Mouse (Mus musculus) mature B cell (primary cell): ENCODE data around the gene Wwox.

Source experiments
- in situ Hi-C: fragments of 300-500 bp; cut with MboI; formaldehyde crosslinking; loops from 2 replicates; pipeline ENCODE4 v1.14.3; 2019

Wwox gene

DNA sequence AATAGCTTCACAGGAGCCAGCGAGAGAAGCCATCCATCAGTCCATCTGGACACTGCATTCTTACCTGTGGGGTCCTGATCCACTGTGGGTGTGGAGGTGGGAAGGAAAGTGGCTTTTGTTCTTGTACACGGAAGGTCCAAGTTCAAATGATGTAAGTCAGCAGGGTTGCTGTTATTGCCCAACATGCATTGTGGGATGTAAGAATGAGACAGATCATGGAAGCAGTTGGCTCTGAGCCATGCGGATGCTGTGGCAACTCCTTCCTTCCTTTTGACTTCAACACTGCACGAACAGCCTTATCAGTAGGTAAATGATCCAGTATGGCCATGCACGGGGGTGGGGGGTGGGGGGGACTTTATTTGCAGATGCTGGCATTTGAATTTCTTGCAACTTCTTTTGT, 155.4 kb downstream of the Wwox start:
- in situ Hi-C loops: no loop called here

DNA sequence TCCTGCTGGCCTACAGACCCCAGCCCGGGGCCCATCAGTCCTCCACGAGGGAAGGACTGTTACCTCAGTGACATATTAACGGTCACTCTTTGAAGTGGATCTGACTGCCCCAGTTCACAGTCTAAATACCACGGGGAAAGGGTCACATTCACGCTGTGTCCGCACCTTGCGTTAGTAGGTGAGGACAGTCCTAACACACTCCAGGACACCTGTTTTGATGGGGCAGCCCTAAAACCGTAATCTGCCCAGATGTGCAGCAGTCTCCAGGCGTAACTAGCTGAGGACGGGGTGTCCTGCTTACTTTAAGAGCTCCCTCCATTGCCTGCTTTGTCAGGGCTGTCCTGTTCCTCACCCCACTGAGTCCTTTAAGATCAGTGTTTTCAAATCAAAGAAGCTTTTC, 160.1 kb downstream of the Wwox start:
- in situ Hi-C loops: no loop called here

DNA sequence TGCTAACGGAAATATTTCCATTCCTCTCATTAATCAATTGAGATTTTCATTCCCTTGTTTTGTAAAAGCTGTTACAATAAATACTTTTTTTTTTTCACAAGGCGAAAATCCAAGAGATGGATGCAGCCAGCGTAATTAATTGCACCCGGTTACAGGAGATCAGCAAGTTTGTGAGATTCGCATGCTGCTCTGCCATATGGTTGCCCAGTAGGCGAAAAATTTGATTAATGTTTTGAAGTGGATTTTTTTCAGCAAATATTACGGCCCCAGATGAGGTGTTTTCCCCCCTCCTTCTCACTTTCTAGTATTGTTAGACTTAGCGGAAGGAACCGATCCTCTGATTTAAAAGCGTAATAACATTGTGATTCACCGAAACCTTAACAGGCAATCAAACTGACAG, 160.7 kb downstream of the Wwox start:
- in situ Hi-C loops: no loop called here

DNA sequence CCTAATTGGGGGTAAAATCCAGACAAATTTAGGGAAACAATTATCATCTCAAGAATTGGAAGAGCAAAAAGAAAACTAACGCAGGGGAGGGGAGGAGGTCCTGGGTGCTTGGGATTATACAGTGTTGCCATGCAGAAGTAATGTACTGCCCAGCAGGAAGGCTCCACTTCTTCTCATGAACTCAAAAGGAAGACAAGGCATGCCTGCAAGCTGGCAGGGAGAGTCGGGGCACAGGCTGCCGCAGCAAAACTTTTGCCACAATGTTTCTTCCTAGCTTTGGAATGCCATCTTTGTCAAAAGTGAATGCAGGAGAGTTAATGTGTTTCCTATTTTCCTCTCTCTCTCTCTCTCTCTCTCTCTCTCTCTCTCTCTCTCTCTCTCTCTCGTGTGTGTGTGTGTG, 163.6 kb downstream of the Wwox start:
- in situ Hi-C loops: no loop called here

DNA sequence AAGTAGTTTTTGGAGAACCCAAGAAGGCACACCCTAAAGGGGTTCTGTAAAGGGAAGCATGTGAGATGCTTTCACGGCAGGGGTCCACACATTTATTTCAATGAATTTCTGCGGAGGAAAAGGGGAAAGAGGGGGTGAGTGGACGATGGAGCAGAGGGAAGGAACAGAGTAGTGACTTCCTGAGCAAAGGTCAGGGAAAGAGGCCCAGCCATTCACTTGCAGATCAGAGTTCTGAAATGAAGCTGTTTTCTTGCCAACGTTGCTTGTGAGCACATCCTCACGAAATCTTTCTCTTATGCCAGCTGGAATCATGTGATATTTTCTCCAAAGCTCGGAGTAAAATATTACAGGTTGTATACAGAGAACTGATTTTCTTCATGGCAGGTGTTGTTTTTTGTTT, 164.1 kb downstream of the Wwox start:
- in situ Hi-C loops: no loop called here

DNA sequence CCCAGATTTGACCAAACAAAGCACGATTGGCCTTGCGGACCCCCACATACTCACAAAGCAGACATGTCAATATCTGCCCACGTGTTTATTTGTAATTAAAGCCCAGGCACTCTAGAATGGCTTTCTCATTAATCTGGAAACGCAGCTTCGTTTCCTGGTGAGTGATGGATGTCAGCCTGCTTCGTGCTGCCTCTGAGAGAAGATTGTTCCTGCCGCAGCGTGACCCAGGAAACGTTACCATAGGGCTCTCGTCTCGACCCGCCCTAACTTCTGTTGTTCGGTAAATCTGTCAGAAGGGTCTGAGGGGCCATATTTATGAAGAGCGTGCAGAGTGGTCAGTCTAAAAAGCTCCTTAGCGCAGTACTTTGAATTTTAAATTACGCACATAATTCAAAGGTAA, 164.9 kb downstream of the Wwox start:
- in situ Hi-C loops: no loop called here

DNA sequence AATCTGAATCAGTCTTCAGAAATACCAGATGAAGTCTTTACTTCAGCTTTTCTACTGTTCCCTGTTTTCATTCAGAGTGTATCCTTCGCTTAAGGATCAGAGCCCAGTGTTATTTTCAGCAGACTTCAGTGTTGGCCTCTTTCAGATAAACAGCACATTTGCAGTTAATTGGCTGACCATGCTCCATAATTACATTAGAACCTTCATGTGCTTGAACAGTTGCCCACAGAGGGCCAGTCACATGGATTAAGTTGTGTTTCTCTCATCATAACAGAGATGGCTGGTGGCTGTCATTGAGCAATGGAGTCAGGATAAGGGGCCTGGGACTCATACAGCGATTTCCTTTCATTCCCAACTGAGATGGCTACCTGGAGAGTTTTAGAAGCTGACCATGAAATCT, 166.2 kb downstream of the Wwox start:
- in situ Hi-C loops: no loop called here

DNA sequence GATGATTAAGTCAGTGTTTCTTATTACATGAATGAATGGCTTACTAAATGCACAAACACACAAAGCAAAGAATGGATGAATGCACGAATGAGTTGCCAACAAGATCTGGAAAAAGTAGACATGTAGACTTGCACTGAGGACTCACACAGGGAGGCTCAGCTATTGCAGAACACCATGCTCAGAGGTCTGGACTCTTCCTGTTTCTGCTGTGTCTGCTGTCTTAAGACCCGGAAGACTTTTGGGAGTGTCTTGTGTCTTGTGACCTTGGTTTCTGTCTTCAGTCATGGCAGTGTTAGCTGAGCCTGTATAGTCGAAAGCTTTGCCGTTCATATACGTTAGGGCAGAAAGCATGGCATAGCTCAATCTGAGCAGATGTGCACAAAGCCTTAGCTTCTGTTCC, 169.9 kb downstream of the Wwox start:
- in situ Hi-C loops: no loop called here

DNA sequence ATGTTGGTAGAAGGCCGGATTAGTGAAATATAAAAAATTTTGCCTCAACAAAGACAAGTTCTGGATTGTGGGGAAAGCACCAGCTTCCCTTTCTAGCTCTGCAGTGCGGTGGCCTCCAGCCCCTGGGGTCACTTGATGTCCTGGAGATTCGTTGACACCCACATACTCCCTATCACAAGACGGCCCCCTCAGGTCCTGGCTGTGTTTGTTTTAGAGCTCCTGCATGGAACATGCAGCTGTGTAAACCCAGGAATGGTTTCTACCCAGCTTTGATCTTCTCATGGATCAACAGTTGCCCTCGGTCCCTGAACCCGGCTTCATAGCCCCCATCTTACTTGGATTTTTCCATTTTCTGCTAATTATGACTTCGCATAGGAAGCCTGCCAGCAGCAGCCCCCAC, 171.6 kb downstream of the Wwox start:
- in situ Hi-C loops: no loop called here

DNA sequence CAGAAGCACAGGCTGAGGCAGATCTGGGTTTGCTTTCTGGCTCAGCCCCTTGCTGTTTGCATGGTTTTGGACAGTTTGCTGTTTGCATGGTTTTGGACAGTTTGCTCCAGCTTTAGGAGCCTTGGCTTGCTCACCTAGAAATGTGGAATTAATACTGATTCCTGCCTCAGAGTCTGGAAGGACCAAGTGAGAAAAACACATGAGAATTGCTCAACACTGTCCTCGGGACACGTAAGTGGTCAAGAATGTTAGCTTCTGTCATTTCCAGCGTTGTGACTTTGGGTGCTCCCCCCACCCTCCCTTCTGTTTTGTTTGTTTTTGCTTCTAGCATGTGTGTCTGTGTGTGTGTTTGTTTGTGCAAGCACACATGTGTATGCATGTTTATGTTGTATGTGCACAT, 172.6 kb downstream of the Wwox start:
- in situ Hi-C loops: no loop called here

DNA sequence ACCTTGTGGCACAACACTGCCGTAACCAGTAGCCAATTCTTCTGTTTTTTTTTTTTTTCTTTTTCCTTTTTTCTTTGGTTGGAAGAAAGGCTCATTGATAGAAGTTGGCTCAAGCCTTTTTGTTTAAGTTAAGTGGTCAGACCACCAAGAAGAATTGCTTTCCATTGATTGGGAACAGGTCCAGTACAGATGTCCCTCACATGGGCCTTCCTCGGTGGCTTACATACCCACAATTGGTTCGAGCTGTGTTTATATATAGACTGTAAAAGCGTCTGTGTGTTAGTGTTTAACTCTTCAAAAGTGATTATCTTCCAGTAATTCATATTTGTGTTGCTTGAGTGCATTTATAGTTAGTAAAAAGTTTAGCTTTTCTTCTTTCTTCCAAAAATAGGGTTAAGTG, 176.0 kb downstream of the Wwox start:
- in situ Hi-C loops: no loop called here

DNA sequence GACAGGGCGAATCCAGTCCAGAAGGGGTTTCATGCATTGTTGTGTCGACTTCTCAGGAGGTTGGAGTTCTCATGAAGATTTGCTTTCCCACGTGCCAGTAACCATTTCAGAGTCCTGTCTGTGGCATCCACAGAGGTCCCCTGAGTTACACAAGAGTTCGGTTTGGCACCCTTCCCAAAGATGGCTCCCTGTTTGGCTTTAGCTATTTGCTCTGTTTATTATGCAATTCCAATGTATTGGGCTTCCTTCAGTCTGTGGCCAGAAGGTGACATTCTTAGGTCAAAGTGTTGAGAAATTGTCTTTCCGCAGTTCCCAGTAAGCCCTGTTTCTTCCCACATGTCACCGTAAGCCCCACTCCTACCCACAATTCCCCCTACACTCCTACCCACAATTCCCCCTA, 176.5 kb downstream of the Wwox start:
- in situ Hi-C loops: no loop called here

DNA sequence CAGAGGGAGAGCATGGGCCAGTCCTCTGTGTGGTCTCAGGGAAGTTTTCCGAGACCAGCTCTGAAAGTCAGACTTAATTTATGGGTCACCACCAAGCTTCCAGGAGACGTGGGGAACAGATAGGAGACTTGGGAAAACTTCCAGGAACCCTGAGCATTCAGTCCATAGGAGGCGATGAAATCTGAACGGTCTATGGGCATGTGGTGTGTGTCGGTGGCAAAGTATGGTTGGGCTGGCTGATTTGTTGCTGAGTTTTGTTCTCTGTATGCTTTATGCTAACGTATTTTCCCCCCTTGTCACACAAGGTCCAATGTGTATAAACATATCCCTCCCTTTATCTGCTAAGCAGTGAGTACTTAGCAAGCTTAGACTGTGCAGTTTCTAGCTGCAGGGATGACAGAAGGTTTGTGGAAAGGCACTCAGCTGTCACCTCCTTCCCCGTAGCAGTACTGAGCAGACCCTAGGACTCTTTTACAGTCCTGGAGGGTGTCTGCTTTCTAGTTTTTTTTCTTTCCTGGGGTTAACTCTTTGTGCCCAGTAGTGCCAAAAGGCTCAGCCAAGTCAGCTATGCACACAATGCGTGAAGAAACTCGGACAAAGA, 179.6 kb downstream of the Wwox start:
- in situ Hi-C loops: no loop called here

DNA sequence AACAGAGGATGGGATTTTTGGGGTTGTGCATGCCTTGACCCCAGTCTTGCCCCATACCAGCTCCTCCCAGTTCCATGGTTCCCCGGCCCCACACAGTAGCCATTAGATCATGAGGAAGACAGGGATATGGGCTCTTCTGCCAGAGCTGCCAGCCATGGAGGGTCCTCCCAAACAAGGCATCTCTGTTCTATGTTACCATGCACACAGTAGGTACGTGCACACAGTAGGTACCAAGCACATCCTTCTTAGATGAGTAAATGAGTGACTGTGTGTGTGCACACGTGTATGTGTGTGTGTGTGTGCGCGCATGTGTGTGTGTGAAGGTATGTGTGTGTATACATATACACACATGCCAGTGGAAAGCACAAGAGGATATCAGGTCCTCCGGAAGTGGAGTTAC, 185.9 kb downstream of the Wwox start:
- in situ Hi-C loops: no loop called here

DNA sequence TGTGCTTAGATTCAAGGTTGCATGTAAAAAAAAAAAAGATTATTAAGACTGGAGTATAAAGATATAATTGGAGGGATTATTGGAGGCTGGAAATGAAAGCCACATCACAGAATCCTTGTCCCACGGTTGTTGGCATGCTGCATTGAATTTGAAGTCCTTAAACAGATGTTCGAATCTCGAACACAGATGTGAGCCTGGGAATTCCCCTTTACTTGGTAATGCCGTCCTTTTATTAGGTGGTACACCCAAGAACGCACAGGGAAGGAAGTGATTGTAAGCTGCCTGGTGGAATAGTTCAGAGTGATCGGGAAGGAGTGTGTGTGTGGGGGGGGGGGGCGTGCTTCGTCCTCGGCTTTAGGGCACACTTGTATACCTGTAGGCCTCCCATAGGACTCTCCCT, 187.4 kb downstream of the Wwox start:
- in situ Hi-C loops: no loop called here

DNA sequence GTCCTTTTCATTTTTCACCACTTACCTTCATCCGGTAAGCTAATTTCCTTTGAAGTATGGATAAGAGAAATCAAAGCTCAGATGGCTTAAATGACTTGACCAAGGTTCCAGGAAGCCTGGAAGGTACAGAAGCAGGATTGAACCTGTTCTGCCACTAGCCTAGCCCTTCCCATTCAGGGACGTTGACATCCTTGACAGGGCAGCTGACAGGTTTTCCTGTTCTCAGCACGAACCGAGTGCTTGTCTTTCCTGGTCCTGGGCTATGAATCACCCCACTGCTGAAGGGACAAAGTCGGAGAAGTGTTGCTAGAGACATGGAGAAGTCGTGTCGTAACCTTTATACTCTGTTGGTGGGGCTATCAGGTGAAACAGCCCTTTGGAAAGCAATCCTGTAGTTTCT, 190.3 kb downstream of the Wwox start:
- in situ Hi-C loops: no loop called here

DNA sequence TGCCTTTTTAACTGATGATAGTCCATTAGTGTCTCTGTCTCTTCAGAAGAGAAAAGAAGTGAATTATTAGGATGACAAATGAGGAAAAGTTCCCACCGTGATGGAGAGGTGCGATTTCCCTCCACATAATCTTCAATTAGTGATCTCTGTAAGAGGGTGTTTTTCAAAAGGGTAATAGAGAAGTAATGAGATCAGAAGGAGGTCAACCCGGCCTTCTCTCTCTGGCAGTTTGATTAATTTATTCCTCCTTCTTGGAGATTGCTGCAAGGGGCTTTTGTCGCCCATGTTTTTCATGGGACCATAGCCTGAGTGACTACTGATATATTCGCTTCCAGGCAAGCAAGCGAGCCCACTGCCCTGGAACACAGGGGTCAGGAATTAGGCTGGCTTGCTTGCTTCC, 191.6 kb downstream of the Wwox start:
- in situ Hi-C loops: no loop called here

DNA sequence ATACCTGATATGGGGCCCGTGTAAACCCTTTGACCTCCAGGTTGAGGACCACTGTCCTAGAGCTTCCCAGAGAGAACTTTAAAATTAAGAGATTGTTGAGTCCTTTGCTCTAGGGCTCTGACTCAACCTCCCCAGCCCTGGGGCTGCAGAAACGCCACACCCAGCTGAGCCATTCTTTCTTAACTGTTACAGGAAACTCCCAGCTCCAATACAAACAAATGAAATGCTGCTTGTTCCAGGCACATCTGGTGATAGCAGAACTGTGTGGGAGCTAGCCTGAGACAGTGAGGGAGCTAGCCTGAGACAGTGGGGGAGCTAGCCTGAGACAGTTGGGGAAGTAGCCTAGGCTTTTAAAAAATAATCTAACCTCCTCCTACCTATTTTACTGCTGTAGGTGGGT, 194.7 kb downstream of the Wwox start:
- in situ Hi-C loops: no loop called here

DNA sequence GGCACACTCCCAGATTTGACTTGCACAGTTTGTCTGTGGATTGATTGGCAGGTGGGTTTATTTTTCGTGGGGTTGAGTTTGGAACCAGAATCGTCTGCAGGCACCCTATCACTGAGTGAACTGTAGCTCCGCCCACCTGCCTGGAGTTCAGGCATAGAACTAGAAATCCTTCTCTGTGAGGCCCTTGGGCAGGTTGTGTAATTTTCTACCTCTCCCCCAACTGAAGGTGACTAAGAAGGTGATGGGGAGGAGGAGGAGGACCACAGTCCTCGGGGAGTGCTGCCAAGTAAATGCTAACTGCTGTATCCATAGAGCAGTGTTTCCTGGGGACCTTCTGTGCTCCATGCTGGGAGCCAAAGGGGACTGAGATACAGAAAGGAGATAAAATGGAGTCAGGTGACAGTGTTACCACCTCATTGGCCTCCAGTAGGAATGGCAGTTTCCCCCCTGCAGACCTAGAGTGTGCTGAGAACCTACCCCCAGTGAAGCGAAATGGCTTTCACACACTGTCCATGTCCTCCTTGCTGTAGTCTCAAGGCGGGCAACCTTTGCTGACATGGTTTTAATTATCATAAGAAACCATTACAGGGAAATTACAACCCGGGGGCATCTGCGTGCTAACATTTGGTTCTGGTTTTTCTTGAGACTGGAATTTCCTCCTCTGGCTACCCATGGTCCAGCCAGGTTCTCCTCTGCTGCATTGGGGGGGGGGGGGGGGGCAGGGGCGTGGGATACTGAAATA, 195.4 kb downstream of the Wwox start:
- in situ Hi-C loops: no loop called here

DNA sequence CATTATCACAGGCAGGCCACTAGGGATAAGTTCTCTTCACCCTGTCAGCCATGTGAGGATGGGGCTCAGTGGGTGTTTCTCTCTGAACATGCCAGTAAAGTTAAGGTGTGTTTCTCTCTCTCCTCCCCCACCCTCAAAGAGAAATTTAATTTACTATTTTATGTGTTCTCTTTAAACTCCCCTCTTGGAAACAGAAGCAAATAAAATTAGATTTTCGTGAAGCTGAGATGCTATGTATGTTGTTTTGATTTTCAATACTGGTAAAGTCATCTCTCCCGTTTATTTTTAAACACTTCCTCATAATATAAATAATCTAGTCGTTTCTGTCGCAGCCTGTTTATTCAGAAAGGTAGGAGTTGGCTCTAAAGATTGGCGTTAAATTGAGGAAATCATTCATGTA, 196.9 kb downstream of the Wwox start:
- in situ Hi-C loops: no loop called here

DNA sequence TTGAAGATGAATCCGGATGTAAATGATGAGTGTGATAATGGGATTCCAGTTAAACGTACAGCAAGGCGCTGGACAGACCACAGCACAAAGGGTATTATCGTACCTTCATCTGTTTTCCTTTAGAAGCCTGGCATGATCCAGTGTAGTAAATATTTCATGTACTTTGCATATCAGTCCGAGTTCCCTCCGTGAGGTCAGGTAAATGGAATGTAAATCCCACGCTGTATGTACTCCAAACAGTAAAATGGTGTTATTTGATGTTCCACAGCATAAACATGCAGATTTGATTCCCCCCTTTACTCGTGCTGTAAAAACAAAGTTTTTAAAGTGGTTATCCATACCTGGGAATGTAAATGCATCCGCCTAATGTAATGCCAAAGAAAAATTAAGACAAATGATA, 202.4 kb downstream of the Wwox start:
- in situ Hi-C loops: no loop called here

DNA sequence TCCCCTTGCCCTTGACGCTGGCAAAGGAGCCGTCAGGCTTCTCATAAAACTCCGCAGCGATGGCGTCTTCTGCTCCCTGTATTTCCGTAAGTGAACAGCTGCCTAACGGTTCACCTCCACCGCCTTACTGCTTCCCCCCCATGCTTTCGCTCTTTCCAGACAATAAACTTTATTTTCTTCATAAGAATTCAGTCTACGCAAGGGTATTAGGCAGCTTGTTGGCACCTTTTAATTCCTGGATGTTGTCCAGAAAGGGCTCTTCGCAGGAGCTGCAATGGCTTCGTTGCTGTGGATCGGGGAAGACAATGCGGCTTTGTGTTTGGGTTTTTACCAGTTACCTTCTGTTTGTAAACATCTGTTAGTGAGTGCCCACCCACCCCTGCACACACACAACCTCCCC, 211.3 kb downstream of the Wwox start:
- in situ Hi-C loops: no loop called here

DNA sequence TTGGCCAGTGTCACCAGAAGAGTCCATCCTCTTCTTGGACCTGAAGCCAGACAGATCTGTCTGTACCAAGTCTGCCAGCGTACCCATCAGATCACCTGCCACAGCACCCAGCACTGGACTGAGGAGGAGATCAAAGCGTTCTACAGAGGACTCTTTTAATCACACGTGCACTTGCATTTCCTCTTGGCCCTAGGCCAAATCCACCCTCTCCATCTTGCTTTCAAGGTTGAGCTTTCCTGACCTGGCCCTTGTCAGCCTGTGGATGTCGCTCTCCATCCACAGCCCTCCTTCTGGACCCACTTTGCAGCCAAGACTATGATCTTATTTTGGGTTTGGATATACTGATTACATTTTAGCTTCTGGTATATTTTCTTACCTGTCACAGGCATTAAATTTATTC, 218.3 kb downstream of the Wwox start:
- in situ Hi-C loops: no loop called here

DNA sequence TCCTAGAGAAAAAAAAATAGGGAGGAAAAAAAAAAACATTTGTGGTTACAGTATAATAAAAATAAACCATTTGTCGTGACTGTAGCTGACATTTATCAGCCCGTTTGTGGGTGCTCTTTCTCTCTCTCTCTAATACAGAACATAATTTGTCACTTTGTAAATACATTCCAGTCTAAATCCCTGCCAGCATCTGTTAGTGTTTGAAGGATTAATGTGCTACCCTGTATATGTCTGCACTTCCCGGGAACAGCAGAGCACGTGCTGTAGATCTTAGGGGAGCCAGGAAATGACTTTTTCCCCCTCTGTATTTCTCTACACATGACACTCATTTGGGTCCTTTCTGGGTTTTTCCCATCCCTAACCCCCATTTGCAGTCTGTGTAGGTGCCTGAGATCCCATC, 219.0 kb downstream of the Wwox start:
- in situ Hi-C loops: no loop called here
